Mouse (Mus musculus) thymus, postnatal 25 days (tissue): ENCODE measurements around the gene Slc26a8.
"Not testable (repeated sequence)": the region's sequence is repeated elsewhere in the genome, so short reads cannot be mapped to it uniquely, and the experiment has no call there.

ENCODE experiments used
- DNase-seq: peaks from one replicate; pipeline ENCODE4 v3.0.0; 2022

Gene Slc26a8

DNA sequence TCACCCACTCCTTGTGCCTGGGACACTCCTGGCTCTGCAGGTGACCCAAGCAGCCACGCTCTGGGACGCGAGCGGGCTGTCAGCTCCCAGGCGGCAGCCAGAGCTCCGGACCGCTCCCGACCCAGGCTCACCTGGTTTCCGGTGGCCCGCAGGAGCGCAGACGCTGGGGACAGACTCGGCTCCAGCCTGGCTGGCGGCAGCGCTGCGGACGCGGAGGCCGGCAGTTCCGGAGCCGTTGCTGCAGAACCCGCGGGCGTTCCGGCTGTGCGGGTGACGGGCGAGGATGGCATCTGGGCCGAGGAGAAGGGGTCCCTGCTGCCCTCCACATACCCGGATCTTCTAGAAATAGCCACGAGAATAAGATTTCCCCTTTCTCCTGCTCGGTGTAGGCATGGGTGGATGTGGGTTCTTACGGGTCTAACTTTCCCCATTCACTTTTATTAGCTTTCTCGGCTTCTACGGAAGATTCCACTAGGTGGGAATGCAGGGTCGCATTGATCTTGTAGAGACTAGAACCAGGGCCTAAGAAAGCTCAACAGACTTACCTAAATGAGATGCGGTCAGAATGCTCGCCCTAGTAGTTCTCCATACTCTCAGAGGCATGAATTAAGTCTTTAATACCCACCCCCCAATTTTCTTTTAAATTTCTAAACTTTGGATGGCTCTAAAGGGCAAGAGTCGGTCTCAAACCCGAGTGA is at the start of gene Slc26a8:
Gene Slc26a8, minus strand, starts transcription at position 648 of the 698 bp plus-strand sequence.
- peak; percentile 32 for DNase-seq

DNA sequence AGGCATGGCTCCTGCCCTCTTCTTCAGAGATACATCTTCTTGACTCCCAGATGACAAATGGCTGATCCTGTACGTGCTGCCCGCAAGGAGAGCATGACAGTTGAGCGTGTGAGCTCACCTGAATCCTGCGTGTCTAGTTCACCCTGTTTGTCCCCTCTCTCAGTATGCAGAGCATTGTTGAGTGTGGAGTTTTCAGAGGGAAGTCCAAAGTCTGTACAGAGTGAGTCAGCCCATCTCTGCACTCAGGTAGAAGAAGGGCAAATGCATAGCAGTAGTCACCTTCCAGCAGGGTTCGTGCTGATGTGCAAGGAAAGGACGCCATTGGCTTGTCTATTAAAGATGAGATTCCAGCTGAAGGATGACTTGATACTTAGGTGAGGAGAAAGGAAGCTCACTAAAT is 49.2 kb upstream of the Slc26a8 start:
- no peak for DNase-seq

DNA sequence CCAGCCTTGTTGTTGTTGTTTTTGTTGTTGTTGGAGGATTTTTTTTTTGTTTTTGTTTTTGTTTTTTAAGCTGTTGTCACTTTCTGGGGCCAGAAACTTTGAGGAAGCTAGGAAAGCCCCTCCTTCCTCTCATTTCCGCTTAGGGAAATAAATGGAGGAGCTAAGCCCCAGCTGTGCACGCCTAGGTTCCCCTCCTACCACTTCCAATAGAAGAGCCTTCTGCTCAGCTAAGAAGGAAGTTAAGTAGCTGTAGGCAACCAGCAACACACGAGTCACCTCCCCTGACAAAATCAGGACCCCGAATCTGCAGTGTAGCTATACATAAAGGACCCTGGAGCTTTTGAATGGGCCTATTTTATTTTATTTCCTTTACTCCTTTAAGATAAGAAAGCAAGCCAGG is 47.9 kb upstream of the Slc26a8 start:
- no peak for DNase-seq

DNA sequence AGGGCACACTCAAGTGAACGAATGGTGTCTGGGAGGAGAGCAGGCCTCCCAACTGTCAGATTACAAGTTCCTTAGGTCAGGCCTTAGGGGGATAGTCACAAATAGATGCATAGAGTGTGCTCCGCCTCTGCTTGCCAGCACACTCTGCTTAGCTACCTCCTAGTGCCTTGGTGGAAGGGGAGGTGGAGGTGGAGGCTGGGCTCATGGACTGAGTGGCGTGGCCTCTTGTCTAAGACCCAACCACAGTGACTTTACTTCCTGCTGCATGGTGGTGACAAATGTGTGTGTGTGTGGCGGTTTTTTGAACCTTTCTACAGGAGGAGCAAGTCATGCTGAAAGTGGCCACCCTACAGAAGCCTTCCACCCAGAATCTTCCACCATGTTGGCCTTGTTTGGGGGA is 46.5 kb upstream of the Slc26a8 start:
- no peak for DNase-seq

DNA sequence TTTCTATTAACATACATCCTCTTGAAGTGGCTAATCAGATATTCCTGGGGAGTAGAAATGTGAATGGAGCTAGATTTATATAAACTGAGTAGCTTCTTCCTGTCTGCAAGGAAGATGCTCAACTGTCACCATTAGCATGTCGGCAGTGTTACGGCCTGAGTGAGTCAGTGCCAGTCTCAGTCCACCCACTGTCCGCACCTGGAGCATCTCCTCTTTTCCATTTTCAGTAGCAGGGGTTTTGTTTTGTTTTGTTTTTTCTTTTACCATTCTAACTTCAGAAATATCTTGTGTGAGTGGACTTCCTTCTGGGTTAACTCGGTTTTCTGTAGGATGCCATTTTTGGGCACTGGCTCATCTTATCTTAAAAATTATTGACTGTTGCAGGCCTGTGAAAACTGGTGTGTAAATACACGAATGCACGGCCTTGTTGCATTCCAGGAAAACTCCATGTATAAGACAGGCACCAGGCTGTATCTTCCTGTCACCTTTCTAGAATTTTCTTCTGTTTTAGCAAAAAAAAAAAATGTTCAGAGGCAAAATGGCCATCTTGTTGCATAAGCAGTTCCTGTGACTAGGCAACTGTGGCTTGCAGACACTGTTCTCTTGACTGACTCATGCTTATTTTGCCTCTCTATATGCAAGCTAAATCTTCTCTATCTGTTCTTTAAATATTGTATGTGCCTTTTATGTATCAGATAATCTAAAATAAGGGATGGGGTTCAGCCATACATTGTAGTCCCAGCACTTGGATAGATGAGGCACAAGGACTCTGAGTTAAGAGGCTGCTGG is 45.5 kb upstream of the Slc26a8 start:
- DNase-seq: no peak

DNA sequence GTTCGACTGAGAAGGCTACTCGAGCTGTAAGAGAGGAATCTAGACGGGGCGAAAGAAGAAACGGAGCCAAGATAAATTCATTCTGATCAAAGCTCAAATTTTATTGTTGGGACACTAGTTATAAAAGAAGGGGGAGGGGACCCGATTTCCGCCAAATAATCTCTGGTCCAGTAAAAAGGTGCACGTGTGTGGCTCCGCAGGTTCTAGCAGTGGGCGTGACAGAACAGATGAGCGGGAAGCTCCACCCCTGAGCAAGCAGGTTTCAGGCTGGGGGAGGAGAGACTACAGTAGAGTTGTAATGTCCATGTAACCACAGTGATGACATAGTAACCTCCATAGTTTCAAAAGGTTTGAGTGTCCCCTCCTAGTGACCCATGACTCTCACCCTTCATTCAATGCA is 37.5 kb upstream of the Slc26a8 start:
- DNase-seq: not testable (repeated sequence)

DNA sequence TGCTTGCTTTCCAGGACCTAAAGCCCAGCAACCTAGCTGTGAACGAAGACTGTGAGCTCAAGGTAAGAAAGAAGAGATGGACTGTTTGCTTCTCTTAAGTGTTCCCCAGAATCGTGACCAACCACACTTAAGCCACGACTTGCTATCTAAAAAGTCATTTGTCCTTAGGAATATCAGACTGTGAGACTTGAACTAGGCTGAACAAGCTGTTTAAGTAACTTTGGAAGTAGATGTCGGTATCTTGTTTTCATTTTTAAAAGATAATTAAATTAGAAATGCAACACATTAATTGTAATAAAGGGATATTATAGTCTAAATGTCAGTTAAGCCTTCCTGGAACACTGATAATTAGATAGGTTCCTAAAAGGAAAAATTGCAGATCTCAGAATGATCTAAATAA is 35.8 kb upstream of the Slc26a8 start, which contains the start of gene AC170998.1:
Gene AC170998.1, plus strand, starts transcription at position 301 of the 400 bp plus-strand sequence.
- no peak for DNase-seq

DNA sequence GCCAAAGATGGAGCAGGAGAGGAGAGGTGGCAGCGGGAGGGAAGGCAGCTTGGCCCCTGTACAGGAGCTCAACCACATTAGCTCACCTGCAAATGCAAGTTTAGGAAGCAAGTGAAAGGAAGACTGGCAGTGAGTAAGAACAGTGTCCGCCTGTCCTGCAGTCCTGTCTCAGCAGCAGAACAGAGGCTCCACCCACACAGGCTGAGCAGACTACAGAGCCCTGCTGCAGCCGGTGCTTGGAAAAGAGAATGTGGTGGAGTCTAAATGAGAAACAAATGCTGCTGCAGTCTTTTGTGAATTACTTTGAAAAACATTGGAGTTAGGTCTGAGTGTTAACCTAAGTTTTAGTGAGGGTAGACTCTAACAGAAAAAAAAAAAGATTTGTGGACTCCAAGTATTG is 27.5 kb upstream of the Slc26a8 start:
- DNase-seq: no peak

DNA sequence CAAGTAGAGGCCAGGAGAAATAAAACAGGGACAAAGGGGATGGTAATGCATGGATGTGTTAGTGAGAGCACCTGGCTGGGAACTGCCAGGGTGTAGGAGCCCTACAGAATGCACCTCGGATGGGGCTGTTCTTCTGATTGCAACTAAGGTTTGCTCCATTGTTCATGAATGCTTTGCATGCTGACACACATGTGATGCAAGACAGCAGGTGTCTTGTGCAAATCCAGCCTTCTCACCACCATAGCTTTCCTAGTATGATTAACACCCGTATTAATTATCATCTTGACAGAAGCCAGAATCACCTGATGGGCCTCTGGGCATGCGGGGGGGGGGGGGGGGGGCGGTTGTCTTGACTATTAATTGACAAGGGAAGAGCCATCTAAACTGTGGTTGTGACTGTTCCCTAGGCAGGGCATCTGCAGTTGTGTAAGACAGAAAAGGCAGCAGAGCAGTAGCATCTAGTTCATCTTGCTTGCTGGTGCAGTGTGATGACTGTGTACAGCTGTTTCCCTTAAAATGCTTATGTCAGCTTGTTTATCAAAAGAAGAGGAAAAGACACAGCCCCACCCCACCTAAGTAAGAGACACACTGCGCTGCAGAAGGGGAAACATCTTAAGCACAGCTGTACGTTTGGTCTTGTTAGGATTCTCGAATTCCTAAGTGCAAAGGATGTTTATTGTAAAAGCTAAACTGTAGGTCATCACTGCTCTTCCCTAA is 26.0 kb upstream of the Slc26a8 start:
- no peak for DNase-seq

DNA sequence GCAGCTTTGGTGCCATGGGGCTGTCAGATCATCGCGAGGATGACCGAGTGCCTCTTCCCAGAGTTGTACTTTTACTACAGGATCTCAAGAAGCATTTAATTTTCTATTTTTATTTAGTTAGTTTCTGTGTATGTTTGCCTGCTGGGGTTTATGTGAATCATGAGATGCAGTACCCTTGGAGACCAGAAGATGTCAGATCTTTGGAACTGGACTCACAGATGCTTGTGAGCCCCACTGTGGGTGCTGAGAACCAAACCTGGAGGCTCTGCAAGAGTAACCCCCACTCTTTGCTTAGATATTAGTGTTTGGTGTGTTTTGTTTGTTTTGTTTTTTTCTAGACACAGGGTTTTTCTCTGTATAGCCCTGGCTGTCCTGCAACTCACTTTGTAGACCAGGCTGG is 24.0 kb upstream of the Slc26a8 start:
- DNase-seq: no peak

DNA sequence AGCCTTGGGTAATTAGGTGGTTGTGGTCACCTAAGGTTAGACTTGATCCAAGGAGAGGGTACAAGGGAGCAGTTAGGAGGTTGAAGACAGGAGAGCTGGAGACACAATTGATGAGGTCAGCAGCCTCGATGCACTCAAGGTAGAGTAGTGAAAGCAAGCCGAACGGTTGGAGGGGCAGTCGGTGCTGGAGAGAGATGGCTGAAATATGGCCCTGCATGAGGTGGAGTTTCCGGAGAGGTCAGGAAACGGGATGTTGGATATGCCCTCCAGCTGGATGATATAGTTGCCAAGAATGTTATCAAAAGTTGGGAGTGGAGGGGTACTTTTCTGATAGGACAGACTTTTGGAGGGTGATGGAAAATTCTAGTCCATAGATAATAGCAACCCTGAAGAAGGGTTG is 22.3 kb upstream of the Slc26a8 start:
- no peak for DNase-seq

DNA sequence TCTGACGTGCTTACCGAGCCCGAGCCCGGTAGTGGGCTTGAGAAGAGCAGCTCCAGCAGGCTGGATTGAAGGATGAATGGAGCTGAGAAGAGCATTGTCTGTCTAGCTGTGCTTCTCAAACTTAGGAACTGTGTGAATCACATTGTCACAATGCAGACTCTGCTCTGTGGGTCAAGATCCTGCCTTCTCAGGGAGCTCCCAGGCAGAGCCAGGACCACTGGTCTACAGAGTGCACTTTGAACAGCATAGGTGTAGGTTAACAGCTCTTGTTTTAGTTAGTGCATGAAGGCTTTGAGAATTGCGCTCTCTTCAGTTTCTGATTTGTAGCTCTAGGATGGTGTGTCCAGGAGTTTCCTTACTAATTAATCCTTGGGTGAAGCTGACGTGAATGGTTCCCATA is 21.2 kb upstream of the Slc26a8 start:
- no peak for DNase-seq

DNA sequence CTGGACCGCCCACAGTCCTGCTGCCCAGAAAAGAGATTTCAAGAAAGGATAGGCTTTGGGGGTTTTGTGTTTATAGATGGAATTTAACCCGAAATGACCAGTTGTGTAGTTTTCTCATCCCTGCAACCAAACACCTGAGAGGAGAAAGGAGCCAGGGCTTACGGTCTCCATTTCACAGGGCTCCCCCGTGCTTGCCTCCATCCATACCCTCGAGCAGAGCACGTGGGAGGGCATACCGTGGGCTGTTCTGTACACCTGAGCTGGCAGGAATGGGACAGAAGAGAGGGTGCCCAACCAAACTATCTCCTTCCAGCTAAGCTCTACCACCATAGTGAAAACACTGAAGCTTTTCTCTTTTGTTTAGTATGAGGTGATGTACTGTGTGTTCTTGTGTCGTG is 20.3 kb upstream of the Slc26a8 start:
- no peak for DNase-seq

DNA sequence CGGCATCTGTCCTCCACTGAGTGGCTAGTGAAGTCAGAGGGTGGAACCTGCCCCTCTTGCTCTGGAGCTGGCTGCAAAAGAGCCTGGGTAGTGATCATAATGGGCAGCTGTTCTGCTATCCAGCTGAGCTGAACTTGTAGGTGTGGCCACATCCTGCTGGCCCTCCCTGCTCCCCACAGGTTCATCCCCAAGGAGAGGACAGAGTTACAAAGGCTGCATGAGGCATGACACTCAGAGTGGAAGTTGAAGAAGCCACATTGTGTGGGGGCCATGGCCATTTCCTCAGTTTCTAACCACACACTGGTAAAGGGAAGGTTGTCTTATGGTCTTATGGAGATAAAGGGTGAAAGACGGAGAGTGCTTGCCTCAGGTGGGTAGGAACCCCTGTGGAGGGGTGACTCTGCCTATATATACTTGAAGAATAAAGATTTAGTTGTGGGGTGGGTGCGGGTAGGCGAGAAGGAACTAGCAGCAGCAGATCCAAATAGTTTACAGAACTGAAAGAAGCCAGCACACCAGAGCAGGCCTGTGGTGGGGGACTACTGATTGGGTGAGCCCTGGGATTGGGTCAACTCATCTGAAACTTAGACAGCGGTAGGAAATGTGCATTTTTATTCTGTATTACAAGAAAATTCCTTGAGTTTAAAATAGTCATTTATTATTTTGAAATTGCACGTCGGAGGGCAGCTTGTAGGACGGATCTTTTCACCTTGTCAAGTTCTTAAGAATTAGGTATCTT is 19.7 kb upstream of the Slc26a8 start:
- DNase-seq: no peak

DNA sequence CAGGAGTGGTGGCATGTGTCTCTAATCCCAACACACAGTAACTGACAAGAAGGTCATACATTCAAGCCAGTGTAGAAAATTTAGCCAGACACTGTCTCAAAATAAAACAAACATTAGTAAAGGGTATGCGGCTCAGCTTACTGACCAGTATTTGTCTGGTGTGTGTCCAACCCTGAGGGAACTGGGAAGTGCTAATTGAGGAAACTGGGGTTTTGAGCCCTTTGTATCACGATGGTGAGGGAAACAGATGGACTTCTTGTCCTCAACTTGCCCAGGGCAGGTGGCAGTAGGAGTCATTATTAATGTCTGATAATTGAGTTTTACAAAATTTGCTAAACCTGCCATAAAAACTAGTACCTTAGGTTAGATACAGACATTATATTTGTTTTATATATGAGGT is 19.0 kb upstream of the Slc26a8 start:
- DNase-seq: no peak

DNA sequence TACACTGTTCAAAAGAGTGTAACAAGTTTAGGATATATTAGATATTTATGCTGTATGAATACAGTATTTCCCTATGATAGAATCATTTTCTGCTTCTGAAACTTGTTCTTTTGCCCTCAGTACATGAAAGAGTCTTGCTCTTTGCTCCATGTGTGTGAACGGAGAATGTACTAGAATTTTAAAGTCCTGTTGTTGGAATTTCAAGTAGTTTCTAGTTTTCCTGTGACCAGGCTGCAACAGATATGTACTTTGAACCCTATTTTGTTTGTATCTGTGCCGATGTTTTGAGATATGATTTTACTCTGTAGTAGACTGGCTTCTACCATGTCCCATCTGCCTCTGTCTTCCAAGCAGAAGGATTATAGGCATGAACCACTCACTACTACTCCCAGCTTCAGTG is 17.8 kb upstream of the Slc26a8 start:
- no peak for DNase-seq

DNA sequence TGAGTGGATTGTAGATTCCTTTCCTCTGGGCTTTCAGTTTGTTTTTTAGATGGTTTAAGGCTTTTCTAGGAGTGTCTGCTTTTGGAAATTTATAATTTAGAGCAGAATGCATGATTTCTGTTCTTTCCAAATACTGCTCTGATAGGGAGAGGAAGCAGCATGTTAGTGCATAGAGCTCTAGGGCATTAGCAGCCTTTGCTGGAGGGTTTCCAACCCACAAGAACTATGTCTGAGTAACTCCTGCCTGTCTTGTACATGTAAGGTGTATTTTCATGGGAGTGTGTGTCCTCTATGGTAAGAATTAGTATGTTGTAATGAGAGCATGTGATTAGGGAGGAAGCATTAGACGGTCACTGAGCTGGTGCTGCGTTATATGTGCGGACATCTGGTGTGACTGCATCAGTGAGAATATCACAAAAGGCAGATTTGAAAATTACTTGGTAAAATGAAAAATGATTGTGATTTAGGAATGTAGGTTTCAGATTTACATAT is 17.1 kb upstream of the Slc26a8 start:
- no peak for DNase-seq

DNA sequence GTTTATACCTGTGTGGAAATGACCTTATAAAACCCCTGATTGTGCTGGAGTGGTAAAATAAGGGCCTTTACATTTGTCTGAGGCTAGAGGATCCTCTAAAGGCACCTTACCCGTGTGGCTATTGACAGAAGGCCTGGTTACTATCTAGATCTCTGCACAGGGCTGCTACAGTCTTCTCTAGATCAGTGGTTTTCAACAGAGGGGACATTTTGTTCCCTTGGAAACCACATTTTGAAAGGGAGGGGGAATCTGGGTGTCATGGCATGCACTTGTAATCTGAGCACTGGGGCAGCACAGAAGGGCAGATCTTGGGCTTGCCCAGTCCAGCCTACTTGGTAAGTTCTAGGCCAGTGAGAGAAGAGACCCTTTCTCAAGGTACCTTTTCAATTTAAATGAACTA is 16.7 kb upstream of the Slc26a8 start:
- no peak for DNase-seq

DNA sequence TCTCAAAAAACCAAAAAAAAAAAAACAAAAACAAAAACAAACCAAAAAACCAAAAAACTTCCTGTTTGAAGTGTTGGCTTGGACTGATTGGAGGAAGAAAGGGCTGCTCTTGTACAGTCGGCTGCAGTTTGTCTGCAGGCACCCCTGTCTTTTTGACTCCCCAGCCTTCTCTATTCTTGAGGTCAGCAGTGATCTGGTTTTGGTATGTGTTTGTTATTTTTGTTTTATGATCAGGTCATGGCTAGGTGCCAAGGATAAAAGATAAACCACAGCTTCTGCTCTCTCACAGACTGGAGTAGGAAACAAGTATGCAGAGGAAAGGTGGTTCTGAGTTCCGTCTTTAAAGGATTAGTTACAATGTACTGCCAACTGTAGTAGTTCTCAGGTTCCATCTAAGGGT is 12.6 kb upstream of the Slc26a8 start:
- no peak for DNase-seq

DNA sequence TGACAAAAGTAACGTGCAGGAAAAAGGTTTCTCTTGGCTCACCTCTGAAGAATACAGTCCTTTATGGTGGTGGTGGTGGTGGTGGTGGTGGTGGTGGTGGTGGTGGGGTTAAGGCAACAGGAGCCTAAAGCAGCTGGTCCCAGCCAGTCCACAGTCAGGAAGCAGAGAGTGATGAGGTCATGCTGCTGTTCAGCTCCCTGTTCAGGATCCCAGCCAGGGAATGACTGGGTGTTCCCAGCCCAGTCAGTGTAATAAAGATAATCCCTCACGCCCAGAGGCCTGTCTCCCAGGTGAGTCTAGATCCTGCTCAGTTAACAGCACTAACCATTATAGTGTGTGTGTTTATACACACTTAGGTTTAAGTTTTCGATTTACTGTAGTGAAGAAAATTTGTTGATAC is 11.7 kb upstream of the Slc26a8 start:
- DNase-seq: no peak

DNA sequence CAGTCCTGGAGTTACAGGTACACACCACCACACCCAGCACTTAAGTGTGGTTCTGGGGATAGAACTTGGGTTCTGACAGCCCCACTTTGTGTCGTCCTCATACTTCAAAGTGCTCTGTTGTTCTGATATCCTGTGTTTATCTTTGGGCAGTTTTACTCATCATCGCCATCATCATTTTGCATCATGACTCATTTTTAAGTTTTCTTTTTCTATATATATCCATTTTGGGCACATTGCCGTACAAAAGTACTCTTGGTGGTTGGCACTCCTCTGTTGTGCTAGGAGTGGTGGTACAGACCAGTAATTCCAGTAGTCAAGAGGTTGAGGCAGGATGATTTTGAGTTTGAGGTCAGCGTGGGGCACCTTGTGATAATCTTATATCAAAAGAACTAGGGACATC is 11.1 kb upstream of the Slc26a8 start:
- no peak for DNase-seq

DNA sequence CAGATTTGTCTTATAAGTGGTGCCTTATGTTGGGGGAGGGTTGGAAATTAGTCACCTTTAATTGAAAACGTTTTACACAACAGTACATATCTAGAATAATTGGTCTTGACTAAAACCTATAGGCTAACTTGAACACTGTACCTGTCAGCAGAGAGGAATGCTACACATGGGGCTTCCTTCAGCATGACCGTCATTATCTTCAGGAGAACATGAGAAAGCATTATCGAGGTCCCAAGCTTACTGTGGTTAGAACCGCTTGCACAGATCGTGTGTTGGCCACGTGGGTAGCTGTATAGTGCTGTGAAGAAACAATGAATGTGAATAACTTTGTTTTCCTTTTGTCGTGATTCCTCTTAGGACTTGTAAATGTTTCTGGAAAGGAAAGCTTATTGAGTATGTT is 9.8 kb upstream of the Slc26a8 start:
- no peak for DNase-seq

DNA sequence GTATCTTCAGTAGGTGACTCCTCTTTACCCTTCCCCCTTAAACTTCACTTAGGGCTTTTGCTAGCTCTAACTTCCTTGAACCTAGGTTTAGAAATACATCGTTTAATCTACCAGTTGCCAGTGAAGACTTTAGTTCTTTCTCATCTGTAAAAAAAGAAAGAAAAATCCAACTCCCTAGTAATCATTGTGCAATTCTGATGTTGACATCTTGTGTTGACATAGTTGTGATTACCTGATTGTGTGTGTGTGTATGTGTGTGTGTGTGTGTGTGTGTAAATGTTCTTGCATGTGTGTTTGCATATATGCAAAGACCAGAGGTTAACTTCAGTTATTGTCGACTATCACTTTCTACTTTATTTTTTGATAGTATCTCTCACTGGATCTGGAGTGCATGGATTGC is 8.6 kb upstream of the Slc26a8 start:
- DNase-seq: no peak
